Mouse (Mus musculus): ENCODE results near the gene Slc38a1. TPM values are rescaled to one million over a fixed set of nuclear protein-coding genes. Genes with fewer than 3 reads are reported as not detected.

Gene Slc38a1
- total RNA-seq, 4 experiments from 2014 or later: 23.1 to 32.4 (median 27.6) TPM

GRCm38 (mm10) chr15:96551569-96552380 lies 90.9 kb downstream of the Slc38a1 start:
- DNase-seq: peak; percentile 19

- DNase-seq: no peak
Observed at GRCm38 (mm10) chr15:96551107-96551506, 91.6 kb downstream of the Slc38a1 start.

- DNase-seq: no peak
Observed at GRCm38 (mm10) chr15:96548363-96548762, 94.3 kb downstream of the Slc38a1 start.

GRCm38 (mm10) chr15:96547256-96548195 lies 95.2 kb downstream of the Slc38a1 start:
- peak; percentile 22 for DNase-seq

- DNase-seq: no peak
Observed at GRCm38 (mm10) chr15:96543181-96543828, 99.4 kb downstream of the Slc38a1 start.

- no peak for DNase-seq
Observed at GRCm38 (mm10) chr15:96542135-96542534, 100.6 kb downstream of the Slc38a1 start.

GRCm38 (mm10) chr15:96537272-96537671 lies 105.4 kb downstream of the Slc38a1 start:
- no peak for DNase-seq

- no peak for DNase-seq
Observed at GRCm38 (mm10) chr15:96536412-96536811, 106.3 kb downstream of the Slc38a1 start.

- DNase-seq: no peak
Observed at GRCm38 (mm10) chr15:96527686-96528085, 115.0 kb downstream of the Slc38a1 start.

GRCm38 (mm10) chr15:96524239-96524738 lies 118.4 kb downstream of the Slc38a1 start:
- DNase-seq: no peak

Other genes with a start within 250 kb of the Slc38a1 start
- gene Scaf11, start 182.1 kb downstream of the Slc38a1 start, total RNA-seq (2022): 10 to 100 TPM; 74.8 to 92.4 (median 80.0) TPM
- gene Slc38a2, start 56.8 kb upstream of the Slc38a1 start, total RNA-seq (2022): 100 to 1,000 TPM; 132 to 148 (median 137) TPM